Mouse (Mus musculus) hindbrain, embryonic 12.5 days (tissue): ENCODE data around the gene Hist1h1a. TPM values are rescaled to one million over a fixed set of nuclear protein-coding genes. Genes with fewer than 3 reads are reported as not detected.
"Not testable (repeated sequence)": the region's sequence is repeated elsewhere in the genome, so short reads cannot be mapped to it uniquely, and the experiment has no call there.

Experiments
- ATAC-seq: fragments of 200-750 bp; cut with Nextera tagmentation; 2 replicates; pipeline ENCODE4 v1.8.0; 2017; ENCODE audit warnings: moderate TSS enrichment; ENCODE audit not compliant: low FRiP score
- H3K27ac ChIP-seq: fragments of 300-500 bp; sonication (generic); 2 replicates; pipeline ENCODE4 v1.5.1; 2016; ENCODE audit warnings: mild to moderate bottlenecking
- H3K27me3 ChIP-seq: fragments of 300-500 bp; sonication (generic); 2 replicates; pipeline ENCODE4 v1.6.1; 2016; ENCODE audit warnings: mild to moderate bottlenecking
- H3K36me3 ChIP-seq: fragments of 300-500 bp; sonication (generic); 2 replicates; pipeline ENCODE4 v1.6.1; 2016; ENCODE audit warnings: mild to moderate bottlenecking
- H3K4me1 ChIP-seq: fragments of 300-500 bp; sonication (generic); 2 replicates; pipeline ENCODE4 v1.6.1; 2016
- H3K4me2 ChIP-seq: fragments of 300-500 bp; sonication (generic); replicated peaks from 2 replicates; pipeline ENCODE4 v1.6.1; 2016; ENCODE audit warnings: mild to moderate bottlenecking
- H3K4me3 ChIP-seq: fragments of 300-500 bp; sonication (generic); 2 replicates; pipeline ENCODE4 v1.5.1; 2016; ENCODE audit warnings: mild to moderate bottlenecking
- H3K9ac ChIP-seq: fragments of 300-500 bp; sonication (generic); 2 replicates; pipeline ENCODE4 v1.6.1; 2016; ENCODE audit warnings: mild to moderate bottlenecking, moderate library complexity
- H3K9me3 ChIP-seq: fragments of 300-500 bp; sonication (generic); replicated peaks from 2 replicates; pipeline ENCODE4 v1.6.1; 2016; ENCODE audit warnings: mild to moderate bottlenecking
- WGBS: fragments of 180-500 bp; shearing (Covaris S2); methylation state at CpG from one replicate; pipeline ENCODE4 v1.1.7; 2016; 5-methylcytosine and 5-hydroxymethylcytosine counted together
- polyA plus RNA-seq: library from polyadenylated mRNA; unstranded; fragments of >200 nt; fragmentation: Nextera tagmentation; extraction: Ambion mirVana; gene quantifications from 2 replicates; pipeline ENCODE4 v1.2.1, GENCODE M21; 2016

Hist1h1a gene
- polyA plus RNA-seq = 2.4 and 2.7 TPM in 2 replicates

DNA sequence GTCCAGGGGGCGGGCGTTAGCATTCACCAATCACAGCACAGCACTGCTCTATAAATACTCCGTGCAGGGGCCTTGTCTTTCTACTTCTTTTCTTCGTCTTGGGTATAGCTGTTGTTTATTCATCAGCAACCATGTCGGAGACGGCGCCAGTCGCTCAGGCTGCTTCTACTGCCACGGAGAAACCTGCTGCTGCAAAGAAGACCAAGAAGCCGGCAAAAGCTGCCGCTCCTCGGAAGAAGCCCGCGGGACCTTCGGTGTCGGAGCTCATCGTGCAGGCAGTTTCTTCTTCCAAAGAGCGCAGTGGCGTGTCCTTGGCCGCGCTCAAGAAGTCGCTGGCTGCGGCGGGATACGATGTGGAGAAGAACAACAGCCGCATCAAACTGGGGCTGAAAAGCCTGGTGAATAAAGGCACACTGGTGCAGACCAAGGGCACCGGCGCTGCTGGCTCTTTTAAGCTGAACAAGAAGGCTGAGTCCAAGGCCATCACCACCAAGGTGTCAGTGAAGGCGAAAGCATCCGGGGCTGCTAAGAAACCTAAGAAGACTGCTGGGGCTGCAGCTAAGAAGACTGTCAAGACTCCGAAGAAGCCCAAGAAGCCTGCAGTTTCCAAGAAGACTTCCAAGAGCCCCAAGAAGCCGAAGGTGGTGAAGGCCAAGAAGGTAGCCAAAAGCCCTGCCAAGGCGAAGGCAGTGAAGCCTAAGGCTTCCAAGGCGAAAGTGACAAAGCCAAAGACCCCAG lies at the start of gene Hist1h1a:
TSS of gene Hist1h1a (plus strand) at position 81 of the 738 bp plus-strand sequence.
- H3K27me3 ChIP-seq = no peaks in the 10 kb centered on the region
- peak within 1 kb of the TSS; percentile 67 for H3K9ac ChIP-seq
- peaks cover 23% of the 10 kb centered on the region for H3K4me1 ChIP-seq
- H3K36me3 ChIP-seq = no peaks in the 10 kb centered on the region
- peak within 1 kb of the TSS; percentile 88 for H3K4me2 ChIP-seq
- peak within 1 kb of the TSS; percentile 54 for H3K4me3 ChIP-seq
- ATAC-seq = peak; percentile 57
- WGBS = 5% methylated on average over 34 of the region's 34 CpGs
- H3K9me3 ChIP-seq = no peaks in the 10 kb centered on the region
- peak within 1 kb of the TSS; percentile 89 for H3K27ac ChIP-seq

DNA sequence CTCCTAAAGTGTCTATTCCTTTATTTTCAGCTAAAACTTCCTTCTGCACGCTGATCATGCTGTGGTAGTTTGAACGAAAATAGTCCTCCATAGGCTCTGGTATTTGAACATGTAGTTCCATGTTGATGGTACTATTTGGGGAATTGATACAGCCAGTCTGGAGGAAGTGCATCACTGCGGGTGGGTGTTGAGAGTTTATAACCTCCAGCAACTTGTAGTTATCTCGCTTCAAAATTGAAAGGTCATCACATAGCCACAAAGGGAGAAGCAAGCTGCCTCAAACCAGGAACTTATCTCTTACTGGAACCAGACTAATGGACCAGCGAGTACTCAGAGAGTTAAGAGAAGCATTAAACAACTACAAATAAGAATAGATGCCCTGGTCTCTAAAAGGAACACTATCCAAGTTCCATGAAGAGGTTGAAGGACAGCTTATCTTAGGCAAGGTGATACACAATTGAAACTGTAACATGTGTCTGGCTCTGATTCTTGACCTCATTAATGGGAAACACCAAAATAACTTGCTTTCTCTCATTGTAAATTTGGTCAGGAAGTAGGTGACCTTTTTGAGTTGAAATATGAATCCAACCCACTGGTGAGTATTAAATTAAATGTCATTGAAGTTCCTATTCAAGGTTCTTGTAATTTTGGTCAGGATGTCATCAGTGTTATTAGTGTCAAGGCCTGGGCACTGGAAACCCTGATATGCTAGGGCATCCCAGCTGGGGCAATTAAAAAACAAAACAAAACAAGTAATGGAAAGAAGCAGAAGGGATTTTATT lies 47.0 kb upstream of the Hist1h1a start:
- ATAC-seq = no peak
- Histone ChIP-seq H3K27me3 (peaks cover under 1% of the 10 kb centered on the region; the same call in 1 of the 2 replicates), H3K9me3 (no peaks in the 10 kb centered on the region), H3K4me3 (no peak overlapping the region), H3K9ac (no peak overlapping the region), H3K36me3 (no peaks in the 10 kb centered on the region), H3K4me2 (no peak overlapping the region), H3K4me1 (no peaks in the 10 kb centered on the region), H3K27ac (no peak overlapping the region)
- WGBS = 87% methylated on average over 5 of the region's 5 CpGs

DNA sequence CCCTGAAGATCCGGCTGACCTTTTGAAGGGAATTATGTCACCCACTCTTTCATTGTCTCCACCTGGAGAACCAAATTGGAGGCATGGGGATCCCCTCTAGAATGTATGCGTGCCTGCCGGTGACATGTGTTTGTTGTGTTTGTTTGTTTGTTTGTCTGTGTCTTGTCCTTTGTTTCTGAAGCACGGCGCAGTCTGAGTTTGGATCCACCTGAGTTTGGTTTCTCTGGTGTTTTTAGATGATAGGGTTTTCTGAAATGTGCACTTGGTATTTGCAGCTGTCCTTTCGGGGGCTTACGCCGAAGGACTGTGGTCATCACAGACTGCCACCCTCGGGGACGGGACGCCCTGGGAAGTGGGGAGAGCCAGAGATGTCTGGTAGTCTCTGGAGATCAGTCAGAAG lies 46.3 kb upstream of the Hist1h1a start:
- Histone ChIP-seq H3K9me3 (no peaks in the 10 kb centered on the region), H3K36me3 (no peaks in the 10 kb centered on the region), H3K27ac (no peak overlapping the region), H3K4me1 (no peaks in the 10 kb centered on the region), H3K9ac (no peak overlapping the region), H3K4me3 (no peak overlapping the region), H3K4me2 (no peak overlapping the region), H3K27me3 (no peaks in the 10 kb centered on the region)
- WGBS = 48% methylated on average over 11 of the region's 11 CpGs
- no peak for ATAC-seq

DNA sequence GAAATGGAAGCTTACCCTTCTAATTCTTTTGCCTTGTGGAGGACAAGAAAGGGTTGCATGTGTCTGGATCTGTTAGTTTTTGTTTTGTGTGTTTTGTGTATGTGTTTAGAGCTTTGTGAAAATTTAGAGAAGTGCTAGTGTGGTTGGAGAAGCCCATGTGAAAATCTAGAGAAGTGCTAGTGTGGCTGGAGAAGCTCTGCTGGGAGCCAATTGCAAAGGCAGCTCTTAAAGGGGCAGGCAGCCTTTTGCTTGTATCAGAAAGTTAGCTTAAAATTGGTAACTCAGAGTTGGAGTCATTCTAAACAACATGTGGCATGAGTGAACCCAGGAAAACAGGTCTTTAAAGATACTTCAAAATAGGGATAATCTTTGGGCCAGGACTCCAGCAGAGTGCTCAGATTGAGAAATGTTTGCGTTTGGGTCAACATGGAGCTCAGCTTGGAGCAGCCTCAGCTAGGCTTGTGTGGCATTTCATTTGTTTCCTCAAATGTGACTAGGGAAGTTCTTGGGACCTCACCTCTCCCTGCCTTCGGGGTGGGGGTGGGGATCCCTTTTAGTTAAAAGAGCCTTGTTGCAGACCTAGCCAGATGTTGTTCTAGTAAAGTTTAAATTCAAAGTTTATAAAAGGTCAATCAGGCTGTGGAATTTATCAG lies 45.7 kb upstream of the Hist1h1a start:
- H3K36me3 ChIP-seq, H3K9me3 ChIP-seq, H3K27ac ChIP-seq, ATAC-seq, H3K4me3 ChIP-seq, H3K4me1 ChIP-seq, H3K9ac ChIP-seq, H3K27me3 ChIP-seq, H3K4me2 ChIP-seq: not testable (repeated sequence)
- WGBS = 11% methylated on average over 2 of the region's 2 CpGs

DNA sequence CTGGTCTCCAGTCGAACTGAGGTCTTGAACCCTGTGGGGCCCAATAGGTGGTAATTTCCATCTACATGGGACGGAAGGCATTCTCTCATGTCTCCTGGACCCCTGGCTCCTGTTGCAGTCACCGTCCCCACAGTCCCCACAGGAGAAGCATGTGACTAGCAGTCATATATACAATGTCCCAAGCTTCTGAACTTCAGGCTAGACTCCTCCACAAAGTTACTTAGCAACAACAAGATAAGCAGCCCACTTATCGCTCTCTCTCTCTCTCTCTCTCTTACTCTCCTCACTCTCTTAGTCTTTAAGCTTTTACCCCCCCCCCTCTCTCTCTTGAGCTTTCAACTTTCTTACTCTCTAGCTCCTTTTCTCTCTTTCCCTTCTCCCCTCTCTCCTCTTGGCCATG lies 39.2 kb upstream of the Hist1h1a start:
- no peak overlapping the region for H3K4me2 ChIP-seq
- H3K27me3 ChIP-seq = no peaks in the 10 kb centered on the region
- no peak for ATAC-seq
- H3K4me3 ChIP-seq = no peak overlapping the region
- WGBS = 83% methylated on average over 4 of the region's 4 CpGs
- H3K27ac ChIP-seq = no peak overlapping the region
- H3K9ac ChIP-seq = no peak overlapping the region
- H3K9me3 ChIP-seq = no peaks in the 10 kb centered on the region
- H3K36me3 ChIP-seq = no peaks in the 10 kb centered on the region
- no peaks in the 10 kb centered on the region for H3K4me1 ChIP-seq

DNA sequence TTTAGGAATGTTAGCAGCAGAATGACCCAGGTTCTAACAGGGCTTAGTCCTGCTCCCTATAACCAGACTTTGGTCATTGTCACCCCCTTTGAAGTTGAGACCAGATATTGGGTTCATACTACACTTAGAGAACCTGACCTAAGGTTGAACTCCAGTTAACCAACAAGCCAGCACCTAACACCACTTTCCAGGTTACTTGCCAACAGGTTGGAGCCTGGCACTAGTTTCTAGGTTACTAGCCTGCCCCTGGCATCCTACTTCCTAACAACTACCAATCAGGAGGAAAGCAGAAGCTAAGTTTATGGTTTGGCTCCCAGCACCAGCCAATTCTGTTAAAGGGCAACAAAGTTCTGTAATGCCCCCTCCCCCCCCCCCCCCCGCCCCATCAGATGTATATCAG lies 38.3 kb upstream of the Hist1h1a start:
- Histone ChIP-seq H3K4me1 (no peaks in the 10 kb centered on the region), H3K4me2 (no peak overlapping the region), H3K36me3 (no peaks in the 10 kb centered on the region), H3K27me3 (no peaks in the 10 kb centered on the region), H3K27ac (no peak overlapping the region), H3K9ac (no peak overlapping the region), H3K4me3 (no peak overlapping the region), H3K9me3 (no peaks in the 10 kb centered on the region)
- WGBS = no CpG with 5 or more reads among the region's 1 CpGs
- ATAC-seq = no peak

DNA sequence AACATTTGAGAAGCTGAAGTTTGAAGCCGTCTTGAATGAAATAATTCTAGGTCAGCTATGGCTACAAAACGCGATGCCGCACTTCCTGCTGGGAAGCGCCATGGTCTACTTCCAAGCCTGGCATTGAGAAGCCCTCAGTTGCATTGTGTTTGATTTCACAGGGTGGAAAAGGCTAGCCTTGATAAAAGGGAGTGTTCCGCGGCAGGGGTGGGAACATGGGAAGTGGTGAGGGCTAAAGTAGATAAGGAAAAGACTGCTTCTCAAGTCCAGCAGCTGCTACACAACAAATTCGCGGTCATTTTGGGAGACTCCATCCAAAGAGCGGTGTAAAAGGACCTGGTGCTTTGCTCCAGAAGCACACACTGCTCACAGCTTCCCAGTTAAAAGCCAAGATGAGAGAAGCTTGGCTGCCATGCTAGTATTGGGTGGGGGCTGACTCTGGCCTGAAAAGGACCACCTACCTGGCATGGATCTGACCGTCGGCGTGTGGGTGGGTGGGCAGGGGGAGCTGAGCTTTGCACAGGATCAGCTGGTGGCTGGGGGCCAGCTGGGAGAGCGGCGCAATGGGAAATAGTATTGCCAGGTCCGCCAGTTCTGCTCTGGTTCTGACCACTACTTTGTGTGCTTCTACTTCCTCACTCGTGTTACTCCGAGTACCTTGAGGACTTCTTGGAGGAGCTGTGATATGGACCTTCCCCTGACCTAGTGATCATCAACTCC lies 34.8 kb upstream of the Hist1h1a start:
- H3K9me3 ChIP-seq = no peaks in the 10 kb centered on the region
- 88% methylated on average over 18 of the region's 18 CpGs for WGBS

DNA sequence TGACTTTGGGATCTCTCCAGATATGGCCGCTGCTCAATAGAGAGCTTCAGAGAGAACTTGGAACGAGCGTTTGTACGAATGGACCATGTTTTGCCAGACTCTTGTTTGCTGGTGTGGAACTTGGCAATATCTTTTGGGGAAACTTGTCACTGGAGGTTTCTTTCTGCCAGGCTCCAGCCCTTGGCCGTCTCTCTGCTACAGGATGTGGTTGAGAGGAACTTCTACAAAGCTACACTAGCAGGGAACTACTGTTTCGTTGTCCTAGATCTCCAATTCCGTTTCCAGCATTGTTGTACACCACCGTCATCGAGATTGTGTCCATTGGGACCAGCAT lies 34.3 kb upstream of the Hist1h1a start:
- 94% methylated on average over 9 of the region's 9 CpGs for WGBS
- no peaks in the 10 kb centered on the region for H3K27me3 ChIP-seq

More for the DNA sequence above, 34.8 kb upstream of the Hist1h1a start:
- H3K4me1 ChIP-seq = no peaks in the 10 kb centered on the region
- H3K36me3 ChIP-seq = no peaks in the 10 kb centered on the region
- no peak overlapping the region for H3K27ac ChIP-seq
- no peak overlapping the region for H3K4me2 ChIP-seq
- H3K27me3 ChIP-seq = no peaks in the 10 kb centered on the region
- no peak overlapping the region for H3K4me3 ChIP-seq
- H3K9ac ChIP-seq = no peak overlapping the region
- no peak for ATAC-seq

DNA sequence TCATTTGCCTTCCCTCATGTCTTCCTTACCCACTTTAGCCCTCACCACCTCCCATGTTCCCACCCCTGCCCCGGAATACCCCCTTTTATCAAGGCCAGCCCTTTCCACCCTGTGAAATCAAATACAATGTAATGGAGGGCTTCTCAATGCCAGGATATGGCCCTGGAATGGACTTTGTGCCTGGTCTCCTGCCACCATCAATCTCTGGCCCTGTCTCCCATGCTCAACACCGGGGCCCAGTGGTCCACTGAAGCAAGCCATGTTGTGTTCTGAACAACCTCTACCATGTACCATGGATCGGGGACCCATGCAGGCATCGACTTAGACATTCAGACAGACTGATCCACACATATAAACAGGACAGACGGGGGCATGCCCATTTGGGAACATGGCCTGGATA lies 33.8 kb upstream of the Hist1h1a start:
- no peak for ATAC-seq
- no peak overlapping the region for H3K4me2 ChIP-seq
- H3K27me3 ChIP-seq = no peaks in the 10 kb centered on the region
- H3K36me3 ChIP-seq = no peaks in the 10 kb centered on the region
- H3K9ac ChIP-seq = no peak overlapping the region
- H3K4me1 ChIP-seq = no peaks in the 10 kb centered on the region
- WGBS = 90% methylated on average over 5 of the region's 5 CpGs
- no peaks in the 10 kb centered on the region for H3K9me3 ChIP-seq
- H3K4me3 ChIP-seq = no peak overlapping the region
- H3K27ac ChIP-seq = no peak overlapping the region

More for the DNA sequence above, 34.3 kb upstream of the Hist1h1a start:
- H3K4me2 ChIP-seq = no peak overlapping the region
- no peak overlapping the region for H3K9ac ChIP-seq
- no peaks in the 10 kb centered on the region for H3K9me3 ChIP-seq
- no peak overlapping the region for H3K4me3 ChIP-seq
- no peaks in the 10 kb centered on the region for H3K36me3 ChIP-seq
- no peak overlapping the region for H3K27ac ChIP-seq
- H3K4me1 ChIP-seq = no peaks in the 10 kb centered on the region
- no peak for ATAC-seq

DNA sequence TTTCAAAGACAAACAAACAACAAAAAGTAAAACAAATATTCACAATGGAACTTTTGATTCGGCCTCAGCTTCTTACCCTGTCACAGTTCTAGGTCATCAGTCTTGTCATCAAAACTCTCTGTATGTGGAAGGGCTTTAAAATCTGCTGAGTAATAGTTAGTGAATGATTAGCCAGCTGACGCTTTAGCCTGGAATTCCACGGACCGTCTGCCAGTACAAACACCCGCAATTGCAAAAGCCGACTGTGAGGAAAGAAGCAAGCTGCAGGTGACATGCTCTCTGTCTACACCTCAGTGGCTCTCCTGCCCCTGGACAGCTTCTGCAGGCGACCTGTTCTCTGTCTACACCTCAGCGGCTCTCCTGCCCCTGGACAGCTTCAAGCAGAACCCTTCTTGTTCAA lies 33.0 kb upstream of the Hist1h1a start:
- no peaks in the 10 kb centered on the region for H3K9me3 ChIP-seq
- no peak for ATAC-seq

DNA sequence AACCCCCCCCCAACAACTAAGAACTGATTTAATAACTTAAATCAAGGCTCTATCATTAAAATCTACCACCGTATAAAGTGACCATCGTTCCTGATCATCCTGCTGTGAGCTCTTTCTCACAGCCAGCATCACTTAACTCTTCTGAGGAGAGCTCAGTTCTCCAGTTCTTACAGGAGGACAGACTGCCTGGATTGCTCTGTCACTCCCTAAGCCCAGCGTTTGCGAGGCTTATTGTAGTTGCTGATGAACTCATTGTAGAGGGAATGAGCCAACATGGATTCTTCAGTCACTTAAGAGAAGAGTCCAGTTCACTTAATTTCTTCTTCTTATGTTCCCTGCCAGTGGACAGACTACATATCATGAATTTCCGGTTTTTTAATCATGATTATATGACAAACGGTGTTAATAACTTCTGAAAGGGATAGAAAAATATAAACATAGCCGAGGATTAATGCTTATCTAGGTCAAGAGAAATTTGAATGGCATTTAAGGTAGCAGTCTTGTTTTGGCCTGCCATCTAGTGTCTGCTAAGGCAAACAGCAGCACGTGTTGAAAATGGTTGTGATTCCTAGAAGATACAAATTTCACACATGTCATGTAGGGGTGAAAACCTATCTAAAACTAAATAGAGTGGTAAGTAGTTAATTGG lies 31.2 kb upstream of the Hist1h1a start:
- no peak overlapping the region for H3K4me3 ChIP-seq
- H3K9ac ChIP-seq = no peak overlapping the region
- H3K4me2 ChIP-seq = no peak overlapping the region
- H3K27ac ChIP-seq = no peak overlapping the region
- H3K36me3 ChIP-seq = no peaks in the 10 kb centered on the region
- ATAC-seq = no peak
- H3K9me3 ChIP-seq = no peaks in the 10 kb centered on the region
- WGBS = 27% methylated on average over 8 of the region's 8 CpGs
- no peaks in the 10 kb centered on the region for H3K27me3 ChIP-seq
- H3K4me1 ChIP-seq = no peaks in the 10 kb centered on the region

More for the DNA sequence above, 33.0 kb upstream of the Hist1h1a start:
- WGBS = 35% methylated on average over 8 of the region's 8 CpGs
- Histone ChIP-seq H3K9ac (no peak overlapping the region), H3K4me2 (no peak overlapping the region), H3K27me3 (no peaks in the 10 kb centered on the region), H3K27ac (no peak overlapping the region), H3K4me1 (no peaks in the 10 kb centered on the region), H3K36me3 (no peaks in the 10 kb centered on the region), H3K4me3 (no peak overlapping the region)

DNA sequence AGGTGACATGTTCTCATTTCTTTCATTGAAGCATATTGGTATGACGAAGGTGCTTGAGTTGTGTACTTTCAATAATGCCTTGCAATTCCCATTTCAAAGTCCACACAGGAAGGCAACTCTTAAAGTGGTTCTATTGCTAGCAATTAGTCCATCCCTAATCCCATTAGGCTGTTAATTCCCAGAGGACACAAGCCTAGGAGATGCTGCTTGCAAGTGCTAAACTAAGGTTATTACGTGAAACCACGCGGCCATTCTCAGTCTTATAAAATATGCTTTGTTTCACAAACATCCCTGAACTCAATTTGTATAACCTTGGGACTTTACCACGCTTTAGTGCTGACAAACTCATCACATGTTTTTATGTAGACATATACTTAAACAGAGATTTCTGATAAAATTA lies 26.4 kb upstream of the Hist1h1a start:
- no peak overlapping the region for H3K4me3 ChIP-seq
- WGBS = 91% methylated on average over 5 of the region's 5 CpGs
- H3K9me3 ChIP-seq = no peaks in the 10 kb centered on the region
- ATAC-seq = no peak
- H3K27ac ChIP-seq = no peak overlapping the region
- H3K9ac ChIP-seq = no peak overlapping the region
- H3K4me1 ChIP-seq = peaks cover 13% of the 10 kb centered on the region
- H3K36me3 ChIP-seq = no peaks in the 10 kb centered on the region
- no peak overlapping the region for H3K4me2 ChIP-seq
- H3K27me3 ChIP-seq = no peaks in the 10 kb centered on the region
